Mouse (Mus musculus) kidney, postnatal 14 days (tissue): ENCODE data around the gene Tma16.

Experiments used
- DNase-seq: peaks from one replicate; pipeline ENCODE4 v3.0.0; 2022; ENCODE audit warnings: mixed read lengths

The Tma16 gene

DNA sequence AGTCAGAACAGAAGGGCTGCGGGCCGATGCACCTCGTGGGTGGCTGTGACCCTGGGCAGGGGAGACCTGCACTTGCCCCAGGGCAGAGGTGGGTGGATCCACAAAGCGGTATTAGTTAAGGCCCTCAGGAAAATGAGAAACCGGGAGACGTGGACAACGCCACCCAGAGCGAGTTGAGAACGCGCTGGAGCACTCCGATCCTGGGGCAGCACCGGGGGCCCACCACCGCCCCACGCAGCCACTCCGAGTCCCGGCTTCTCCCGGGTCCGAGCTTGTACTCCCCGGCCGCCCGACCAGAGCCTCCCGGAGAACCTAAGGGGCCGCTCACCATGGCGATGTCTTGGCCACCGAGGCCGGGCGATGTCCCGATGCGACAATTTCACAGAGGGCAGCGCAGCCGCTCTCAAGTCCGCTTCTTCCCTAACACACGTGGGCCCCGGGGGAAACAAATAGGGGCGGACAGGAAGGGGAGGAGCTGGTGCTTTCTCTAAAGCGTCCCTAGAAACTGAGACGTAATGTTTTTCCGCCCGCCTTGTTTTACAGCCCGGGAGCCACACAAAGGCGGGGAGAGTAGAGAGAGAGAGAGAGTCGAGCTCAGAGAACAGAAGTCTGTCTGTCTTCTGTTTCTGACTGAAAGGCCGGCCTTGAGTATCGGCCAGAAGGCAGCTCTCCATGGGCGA, at the start of gene Tma16:
Gene Tma16 (minus strand): TSS at position 447 of the 680 bp plus-strand sequence.
- DNase-seq = peak; percentile 80

- DNase-seq = no peak
Observed at GRCm38 (mm10) chr8:66520576-66520975, 34.2 kb upstream of the Tma16 start.

DNA sequence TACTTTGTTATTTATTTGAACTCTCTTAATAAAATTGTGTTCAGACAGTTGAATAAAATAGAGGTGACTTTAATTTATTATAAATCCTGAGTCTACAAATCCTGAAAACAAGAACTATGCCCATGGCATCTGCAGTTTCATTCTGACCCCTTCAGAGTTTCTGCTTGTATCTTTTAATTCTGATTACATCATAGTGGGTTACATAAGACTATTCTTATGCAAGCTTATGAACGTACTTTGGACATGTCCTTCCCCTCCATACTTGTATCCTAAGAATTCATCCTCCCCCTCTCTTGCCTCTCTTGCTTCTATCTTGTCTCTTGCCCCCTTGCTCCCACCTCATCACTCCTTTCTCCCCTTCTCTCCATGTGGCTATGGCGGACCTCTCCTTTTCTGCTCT, 32.8 kb upstream of the Tma16 start:
- no peak for DNase-seq

DNA sequence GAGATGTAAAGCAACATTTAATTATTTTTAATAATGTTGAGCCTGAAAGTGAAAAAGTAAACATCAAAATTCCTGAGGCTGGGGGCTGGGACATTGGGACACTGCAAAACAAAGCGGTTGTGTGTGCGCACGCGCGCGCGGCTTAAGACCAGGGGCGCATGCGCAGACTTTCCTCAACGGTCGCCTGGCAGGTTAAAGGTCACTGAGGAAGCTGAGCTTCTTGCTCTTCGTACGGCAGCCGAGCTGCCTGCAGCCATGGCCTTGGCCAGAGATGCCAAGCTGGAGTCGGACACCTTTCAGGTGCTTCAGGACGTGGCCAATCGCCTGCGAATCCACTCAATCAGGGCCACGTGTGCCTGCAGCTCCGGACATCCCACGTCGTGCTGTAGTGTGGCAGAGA, 25.2 kb upstream of the Tma16 start, which contains the start of gene Tktl2:
Gene Tktl2 (plus strand): TSS at position 220 of the 400 bp plus-strand sequence.
- DNase-seq = no peak

DNA sequence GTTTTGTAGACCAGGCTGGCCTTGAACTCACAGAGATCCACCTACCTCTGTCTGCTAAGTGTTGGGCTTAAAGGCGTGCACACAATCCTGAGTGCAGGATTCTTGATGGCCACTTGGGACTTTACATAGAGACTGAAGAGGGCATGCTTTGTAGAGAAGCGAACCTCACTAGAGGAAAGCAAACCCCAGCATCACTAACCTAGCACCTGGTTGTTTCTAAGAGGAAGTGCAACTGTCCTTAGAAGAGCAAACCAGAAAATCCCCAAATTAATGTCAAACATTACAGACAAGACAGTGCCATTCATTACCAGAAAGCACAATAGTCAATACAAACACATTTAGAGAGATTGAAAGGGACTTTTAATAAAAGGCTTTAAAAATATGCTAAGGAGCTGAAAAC, 17.1 kb upstream of the Tma16 start:
- no peak for DNase-seq

GRCm38 (mm10) chr8:66496998-66497577, 10.8 kb upstream of the Tma16 start:
- DNase-seq = peak; percentile 42

DNA sequence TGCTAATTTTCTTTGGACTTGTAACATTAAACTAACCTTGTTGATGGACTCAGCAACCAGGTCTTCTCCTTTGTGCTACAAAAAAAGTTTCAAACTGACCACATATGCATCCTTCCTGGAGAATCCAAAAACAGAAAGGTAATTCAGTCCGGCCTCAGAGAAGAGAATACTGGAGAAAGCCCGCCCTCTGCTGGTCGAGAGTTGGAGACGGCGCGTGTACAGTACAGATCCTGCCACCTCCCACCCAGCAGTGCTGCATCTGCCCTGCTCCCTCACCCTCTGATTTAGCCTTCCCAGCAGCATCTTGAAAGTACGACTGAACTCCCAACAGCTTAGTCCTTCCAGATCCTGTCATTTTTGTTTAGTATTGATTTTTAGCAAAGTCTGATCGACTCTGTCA, 9.4 kb upstream of the Tma16 start:
- DNase-seq = peak; percentile 71

DNA sequence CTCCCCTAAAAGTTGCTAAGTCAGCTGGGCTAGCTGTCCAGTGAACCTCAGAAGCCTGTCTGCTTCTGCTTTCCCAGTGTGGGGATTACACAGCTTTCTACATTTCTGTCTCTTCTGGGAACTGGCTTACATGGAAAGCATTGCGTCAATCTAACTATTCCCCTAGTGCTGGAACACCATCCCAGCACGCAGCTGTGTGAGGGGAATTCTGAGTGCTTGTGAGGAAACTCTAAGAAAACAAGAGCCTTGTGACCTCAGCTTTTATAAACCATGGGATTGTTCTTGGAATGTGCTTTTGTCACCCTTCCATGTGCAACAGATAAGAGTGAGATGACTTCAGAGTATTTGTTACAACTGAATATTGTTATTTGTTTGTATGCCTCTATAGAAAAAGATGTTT, 8.2 kb upstream of the Tma16 start:
- DNase-seq = no peak

- no peak for DNase-seq
Observed at GRCm38 (mm10) chr8:66490624-66491023, 4.3 kb upstream of the Tma16 start.

GRCm38 (mm10) chr8:66488556-66488955, 2.2 kb upstream of the Tma16 start:
- no peak for DNase-seq

- no peak for DNase-seq
Observed at GRCm38 (mm10) chr8:66476880-66477279, 9.4 kb downstream of the Tma16 start.

DNA sequence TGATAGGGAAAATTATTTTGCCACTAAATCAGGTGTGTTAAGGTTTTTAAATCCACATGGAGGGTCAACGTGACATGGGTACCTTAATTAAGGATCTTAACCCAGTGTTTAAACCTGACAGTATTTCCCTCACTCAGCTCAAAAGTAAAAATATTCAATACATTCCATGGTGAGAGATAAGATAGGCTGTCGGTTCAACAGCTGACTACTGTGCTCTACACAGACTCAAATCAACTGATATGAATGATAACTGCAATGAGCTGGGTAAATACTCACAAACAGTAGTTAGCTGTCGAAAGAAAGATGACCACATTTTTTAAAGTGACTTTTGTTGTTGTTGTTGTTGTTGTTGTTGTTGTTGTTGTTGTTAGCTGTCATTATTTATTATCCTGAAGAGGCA, 16.5 kb downstream of the Tma16 start:
- no peak for DNase-seq

GRCm38 (mm10) chr8:66457057-66457456, 29.3 kb downstream of the Tma16 start:
- DNase-seq = no peak

DNA sequence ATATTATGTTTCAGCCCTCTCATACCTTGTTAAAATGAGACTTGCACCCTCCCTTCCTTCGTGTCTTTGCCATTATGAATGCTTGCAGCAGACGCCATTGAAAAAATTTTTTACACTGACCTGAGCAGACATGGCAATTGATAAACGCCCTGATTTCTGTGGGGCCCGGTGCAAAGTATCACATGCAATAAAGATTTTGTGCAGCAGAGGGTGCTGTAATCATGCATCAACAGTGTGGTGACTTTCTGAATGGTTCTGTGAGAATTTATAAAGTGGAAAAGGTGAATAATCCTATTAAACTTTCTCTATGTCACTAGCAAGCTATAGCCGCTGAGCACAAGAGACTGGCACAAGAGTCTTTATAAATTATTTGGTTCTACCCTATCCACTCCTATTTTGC, 35.6 kb downstream of the Tma16 start:
- DNase-seq = peak; percentile 40

DNA sequence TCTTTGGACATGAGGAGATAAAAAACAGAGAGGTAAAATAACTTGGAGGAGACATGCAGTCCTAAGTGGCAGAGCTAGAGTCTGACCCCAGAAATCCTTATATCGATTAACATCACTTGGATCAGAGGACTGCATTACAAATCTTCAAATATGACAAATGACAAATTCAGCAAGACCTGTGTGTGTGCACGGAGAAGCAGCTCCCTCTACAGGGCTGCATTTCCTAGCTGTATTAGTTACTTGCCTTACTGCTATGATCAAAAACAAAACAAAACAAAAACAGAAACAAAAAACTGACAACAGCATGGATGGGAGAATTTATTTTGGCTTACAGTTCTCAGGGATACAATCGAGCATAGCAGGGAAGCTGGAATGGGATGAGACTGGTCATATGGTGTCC, 41.0 kb downstream of the Tma16 start:
- no peak for DNase-seq

DNA sequence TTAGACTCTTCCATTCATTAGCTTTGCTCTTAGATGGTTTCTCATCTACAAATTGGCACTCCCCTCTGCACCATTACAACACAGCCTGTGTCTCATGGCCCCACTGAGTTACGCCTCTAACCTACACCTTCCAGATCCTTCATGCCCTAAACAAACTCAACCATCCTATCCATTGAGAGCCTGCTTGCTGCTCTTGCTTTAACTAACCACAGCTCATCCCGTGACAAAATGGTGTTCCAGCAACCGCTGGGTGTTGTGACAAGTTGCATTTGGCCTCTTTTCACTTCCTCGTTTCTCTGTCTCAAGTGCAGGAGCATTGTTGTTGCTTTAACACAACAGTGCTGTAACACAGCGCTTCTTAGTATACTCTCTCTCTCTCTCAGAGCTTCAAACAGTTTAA, 42.2 kb downstream of the Tma16 start:
- DNase-seq = no peak

- DNase-seq = peak; percentile 24
Observed at GRCm38 (mm10) chr8:66442778-66443177, 43.6 kb downstream of the Tma16 start.

- DNase-seq = no peak
Observed at GRCm38 (mm10) chr8:66441123-66441522, 45.2 kb downstream of the Tma16 start.

DNA sequence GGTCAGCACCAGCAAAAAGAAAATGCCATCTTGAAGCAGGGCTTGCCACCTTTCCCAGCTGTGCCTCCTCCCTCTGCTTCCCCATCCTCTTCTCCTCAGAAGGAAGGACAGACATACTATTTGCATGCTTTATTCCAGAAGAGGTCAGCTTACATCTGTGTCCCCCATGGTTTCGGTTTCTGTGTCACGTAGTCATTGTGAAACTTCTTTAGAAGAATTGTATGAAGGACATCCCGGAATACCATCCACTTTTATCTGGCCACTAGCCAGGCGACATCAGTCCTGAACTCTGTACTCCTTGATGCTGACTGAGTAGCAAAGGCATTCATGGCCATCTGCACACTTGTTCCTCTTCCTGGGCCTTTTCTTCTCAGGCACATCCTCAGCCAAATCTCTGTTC, 47.9 kb downstream of the Tma16 start:
- DNase-seq = peak; percentile 10

DNA sequence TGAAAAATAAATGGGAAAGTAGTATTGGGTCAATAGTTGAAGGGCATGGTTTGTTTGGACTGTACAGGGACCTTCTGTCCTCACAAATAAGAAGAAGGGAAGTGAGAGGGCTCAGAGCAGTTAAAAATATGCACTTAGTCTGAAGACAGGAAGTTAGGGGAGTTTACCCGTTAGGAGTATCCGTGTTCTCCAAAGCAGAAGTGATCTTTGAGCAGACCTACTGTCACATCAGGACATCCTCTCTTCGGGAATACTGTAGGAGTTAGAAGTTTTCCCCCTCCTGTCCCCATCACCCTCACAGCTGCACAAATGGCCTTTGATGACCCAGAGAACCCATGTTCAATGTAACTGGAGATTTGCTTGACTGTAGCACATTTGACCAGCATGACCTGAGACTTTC, 48.4 kb downstream of the Tma16 start:
- no peak for DNase-seq

DNA sequence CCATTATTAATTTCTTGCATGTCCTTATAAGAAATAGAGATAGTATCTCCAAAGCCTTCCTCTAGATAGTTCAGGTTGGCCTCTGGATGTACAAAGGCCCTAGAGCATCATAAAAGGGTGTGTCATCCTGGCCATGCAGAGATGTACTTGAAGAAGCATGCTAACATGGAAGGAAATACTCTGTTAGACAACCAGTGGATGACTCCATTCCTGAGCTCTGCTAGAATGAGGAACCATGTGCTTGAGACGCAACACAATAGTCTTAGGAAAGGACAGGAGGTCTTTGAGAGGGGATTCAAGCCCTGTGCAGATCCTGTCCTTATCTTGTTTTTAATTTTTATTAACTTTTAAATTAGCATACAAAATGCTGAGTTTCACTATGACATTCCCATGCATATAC, 49.5 kb downstream of the Tma16 start:
- no peak for DNase-seq

DNA sequence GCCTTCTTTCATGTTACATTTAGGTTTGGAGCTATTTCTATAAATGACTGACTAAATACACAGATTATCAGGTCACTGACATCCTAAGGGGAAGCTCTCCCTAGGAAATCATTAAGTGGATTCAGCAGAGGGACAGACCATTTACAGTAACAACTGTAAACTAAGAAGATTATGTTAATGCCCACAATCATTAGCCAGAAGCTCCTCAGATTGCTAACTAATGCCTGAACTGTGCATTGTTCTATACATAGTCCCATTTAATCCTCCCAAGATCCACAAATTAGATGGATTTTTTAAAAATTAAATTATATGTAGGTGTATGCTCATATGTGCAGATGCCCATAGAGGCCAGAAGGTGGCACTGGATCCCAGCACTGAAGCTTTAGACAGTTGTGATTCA, 52.8 kb downstream of the Tma16 start:
- no peak for DNase-seq

DNA sequence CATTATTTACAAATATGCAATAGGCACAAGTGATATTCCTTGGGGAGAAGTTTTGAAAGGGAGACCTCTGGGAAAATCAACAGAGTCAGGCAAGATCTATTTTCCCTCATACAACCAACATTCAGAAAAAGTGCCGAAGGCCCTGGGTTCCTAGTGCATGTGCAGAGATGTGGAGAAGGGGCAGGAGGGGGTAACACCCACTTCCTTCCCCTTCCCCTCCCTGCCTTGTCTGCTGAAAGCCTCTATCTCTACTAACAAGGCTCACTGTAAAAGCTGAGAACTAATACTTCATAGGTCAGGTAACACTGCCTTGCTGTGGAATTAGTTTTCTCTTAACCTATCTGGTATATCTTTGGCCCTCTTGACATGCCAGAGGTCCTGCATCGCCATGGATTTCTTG, 55.7 kb downstream of the Tma16 start:
- DNase-seq = no peak
